Mouse (Mus musculus) stomach, embryonic 15.5 days (tissue): ENCODE data around the gene Unc13b. TPM values are rescaled to one million over a fixed set of nuclear protein-coding genes. Genes with fewer than 3 reads are reported as not detected.
"Not testable (repeated sequence)": the region's sequence is repeated elsewhere in the genome, so short reads cannot be mapped to it uniquely, and the experiment has no call there.

Source experiments
- ATAC-seq: fragments of 200-750 bp; cut with Nextera tagmentation; 2 replicates; pipeline ENCODE4 v1.8.0; 2017; ENCODE audit warnings: low read depth, moderate number of reproducible peaks, moderate TSS enrichment; ENCODE audit not compliant: insufficient read depth, low FRiP score
- H3K27ac ChIP-seq: fragments of 300-500 bp; sonication (generic); 2 replicates; pipeline ENCODE4 v1.5.1; 2015; ENCODE audit warnings: mild to moderate bottlenecking, inconsistent platforms
- H3K27me3 ChIP-seq: fragments of 300-500 bp; sonication (generic); replicated peaks from 2 replicates; pipeline ENCODE4 v1.6.1; 2015; ENCODE audit warnings: inconsistent platforms
- H3K36me3 ChIP-seq: fragments of 300-500 bp; sonication (generic); 2 replicates; pipeline ENCODE4 v1.6.1; 2015; ENCODE audit warnings: inconsistent platforms
- H3K4me1 ChIP-seq: fragments of 300-500 bp; sonication (generic); 2 replicates; pipeline ENCODE4 v1.6.1; 2015; ENCODE audit warnings: inconsistent platforms
- H3K4me2 ChIP-seq: fragments of 300-500 bp; sonication (generic); 2 replicates; pipeline ENCODE4 v1.6.1; 2015; ENCODE audit warnings: mild to moderate bottlenecking, inconsistent platforms
- H3K4me3 ChIP-seq: fragments of 300-500 bp; sonication (generic); replicated peaks from 2 replicates; pipeline ENCODE4 v1.5.1; 2015; ENCODE audit warnings: inconsistent platforms
- H3K9ac ChIP-seq: fragments of 300-500 bp; sonication (generic); 2 replicates; pipeline ENCODE4 v1.6.1; 2015; ENCODE audit warnings: inconsistent platforms
- H3K9me3 ChIP-seq: fragments of 300-500 bp; sonication (generic); 2 replicates; pipeline ENCODE4 v1.6.1; 2016; ENCODE audit warnings: inconsistent platforms
- WGBS: fragments of 180-500 bp; shearing (Covaris S2); methylation state at CpG from one replicate; pipeline ENCODE4 v1.1.7; 2015; 5-methylcytosine and 5-hydroxymethylcytosine counted together
- polyA plus RNA-seq: library from polyadenylated mRNA; unstranded; fragments of >200 nt; fragmentation: Nextera tagmentation; extraction: Ambion mirVana; gene quantifications from 2 replicates; pipeline ENCODE4 v1.2.1, GENCODE M21; 2015

The Unc13b gene
- polyA plus RNA-seq, 1 experiment from 2014 or later: 7.8 TPM

DNA sequence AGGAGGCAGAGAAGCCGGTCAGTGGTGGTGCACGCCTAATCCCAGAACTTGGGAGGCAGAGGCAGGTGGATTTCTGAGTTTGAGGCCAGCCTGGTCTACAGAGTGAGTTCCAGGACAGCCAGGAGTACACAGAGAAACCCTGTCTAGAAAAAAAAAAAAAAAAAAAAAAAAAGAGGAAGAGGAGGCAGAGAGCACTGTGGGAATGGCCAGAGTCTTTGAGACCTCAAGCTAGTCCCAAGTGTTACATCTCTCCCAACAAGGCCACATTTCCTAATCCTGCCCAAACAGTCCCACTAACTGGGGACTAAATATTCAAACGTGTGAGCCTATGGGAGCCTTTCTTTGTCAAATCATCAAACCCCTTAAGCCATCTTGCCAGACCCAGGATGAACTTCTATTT lies 71.0 kb downstream of the Unc13b start:
- WGBS: 78% methylated on average over 3 of the region's 3 CpGs
- Histone ChIP-seq H3K27me3 (no peaks in the 10 kb centered on the region), H3K9me3 (no peaks in the 10 kb centered on the region), H3K4me2 (no peak overlapping the region), H3K4me3 (no peak overlapping the region), H3K4me1 (no peaks in the 10 kb centered on the region), H3K9ac (no peak overlapping the region), H3K36me3 (no peaks in the 10 kb centered on the region), H3K27ac (no peak overlapping the region)
- no peak for ATAC-seq

DNA sequence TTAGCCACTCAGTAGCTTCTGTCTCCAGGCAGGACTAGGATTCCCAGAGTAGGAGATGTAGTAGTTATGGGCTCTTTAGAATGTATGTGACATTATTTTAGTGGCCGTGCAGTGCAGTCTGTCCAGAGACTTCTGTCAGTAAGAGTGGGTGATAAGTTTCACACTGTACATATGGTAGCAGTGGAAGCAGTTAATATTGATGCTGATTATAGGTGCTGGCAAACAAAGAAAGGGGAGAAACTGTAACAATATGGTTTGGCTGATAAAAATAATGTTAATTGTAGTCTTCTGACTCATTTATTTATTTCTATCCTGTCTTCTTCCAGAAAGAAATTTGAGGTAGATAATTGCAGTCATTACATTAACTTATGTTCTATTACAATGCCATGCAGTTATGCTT lies 83.9 kb downstream of the Unc13b start:
- Histone ChIP-seq H3K4me1 (no peaks in the 10 kb centered on the region), H3K27me3 (no peaks in the 10 kb centered on the region), H3K36me3 (no peaks in the 10 kb centered on the region), H3K9me3 (no peaks in the 10 kb centered on the region), H3K9ac (no peak overlapping the region), H3K27ac (no peak overlapping the region), H3K4me3 (no peak overlapping the region), H3K4me2 (no peak overlapping the region)
- WGBS: 82% methylated on average over 1 of the region's 1 CpGs
- no peak for ATAC-seq

DNA sequence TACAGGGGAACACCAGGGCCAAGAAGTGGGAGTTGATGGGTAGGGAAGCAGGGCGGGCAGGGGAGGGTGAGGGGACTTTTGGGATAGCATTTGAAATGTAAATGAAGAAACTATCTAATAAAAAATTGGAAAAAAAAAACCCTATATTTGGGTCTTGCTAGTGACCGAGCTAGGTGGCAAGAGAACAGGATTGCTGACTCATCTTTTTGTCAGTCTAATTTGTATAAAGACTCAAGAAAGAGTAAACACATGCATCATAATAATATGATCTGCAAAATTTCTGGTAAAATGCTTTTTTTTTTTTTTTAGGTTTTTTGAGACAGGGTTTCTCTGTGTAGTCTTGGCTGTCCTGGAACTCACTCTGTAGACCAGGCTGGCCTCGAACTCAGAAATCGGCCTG lies 93.7 kb downstream of the Unc13b start:
- not testable (repeated sequence) for H3K27ac ChIP-seq, H3K4me1 ChIP-seq, H3K9ac ChIP-seq, H3K4me3 ChIP-seq, H3K9me3 ChIP-seq, H3K4me2 ChIP-seq, ATAC-seq, H3K36me3 ChIP-seq, H3K27me3 ChIP-seq
- WGBS: 92% methylated on average over 4 of the region's 4 CpGs

DNA sequence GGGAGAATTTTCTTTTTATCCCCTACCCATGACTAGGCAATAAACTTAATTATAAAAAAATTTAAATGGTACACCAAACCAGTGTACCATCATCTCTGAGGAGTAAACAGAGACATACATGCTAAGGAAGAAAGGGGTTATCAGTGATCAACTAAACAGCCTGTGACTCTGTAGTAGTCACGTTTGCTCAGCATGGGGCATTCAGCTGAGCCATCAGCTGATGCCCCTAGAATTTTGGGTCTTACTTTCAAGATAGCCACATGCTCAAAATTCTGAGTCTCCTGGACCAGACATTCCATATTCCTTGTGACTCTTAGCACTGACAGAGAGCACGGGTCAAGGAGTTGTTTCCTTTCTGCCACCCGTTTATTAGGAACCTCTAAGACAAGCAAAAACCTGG lies 101.3 kb downstream of the Unc13b start:
- Histone ChIP-seq H3K9me3 (no peaks in the 10 kb centered on the region), H3K36me3 (no peaks in the 10 kb centered on the region), H3K9ac (no peak overlapping the region), H3K4me2 (no peak overlapping the region), H3K4me1 (no peaks in the 10 kb centered on the region), H3K27me3 (no peaks in the 10 kb centered on the region), H3K27ac (no peak overlapping the region), H3K4me3 (no peak overlapping the region)
- WGBS: 44% methylated on average over 3 of the region's 3 CpGs
- ATAC-seq: no peak

DNA sequence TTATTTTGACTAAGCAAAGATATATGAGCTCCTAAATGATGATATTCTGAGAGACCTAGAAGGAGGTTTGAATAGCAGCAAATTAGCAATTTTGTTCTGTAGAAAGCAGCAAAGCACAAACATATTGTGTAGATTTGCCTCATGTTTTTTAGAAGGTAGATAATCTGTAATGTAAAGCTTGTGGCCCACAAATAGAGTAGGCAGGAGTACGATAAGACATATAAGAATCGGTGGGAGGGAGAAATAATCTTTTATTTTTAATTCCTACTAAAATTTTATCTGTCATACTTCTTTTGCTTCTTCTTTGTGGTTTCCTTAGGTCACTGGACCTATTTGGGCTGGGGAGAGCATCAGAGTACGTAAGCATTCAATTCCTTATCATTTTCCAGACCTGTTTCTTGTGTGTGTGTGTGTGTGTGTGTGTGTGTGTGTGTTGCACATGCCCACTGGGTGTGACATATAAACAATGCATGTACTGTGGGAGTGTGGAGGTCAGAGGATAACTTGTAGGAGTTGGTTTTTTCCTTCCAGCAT lies 102.4 kb downstream of the Unc13b start:
- WGBS: 88% methylated on average over 3 of the region's 3 CpGs
- ATAC-seq: no peak
- H3K9ac ChIP-seq: no peak overlapping the region
- no peaks in the 10 kb centered on the region for H3K9me3 ChIP-seq
- no peaks in the 10 kb centered on the region for H3K36me3 ChIP-seq
- no peaks in the 10 kb centered on the region for H3K4me1 ChIP-seq
- no peak overlapping the region for H3K4me3 ChIP-seq
- no peak overlapping the region for H3K27ac ChIP-seq
- H3K27me3 ChIP-seq: no peaks in the 10 kb centered on the region
- no peak overlapping the region for H3K4me2 ChIP-seq

DNA sequence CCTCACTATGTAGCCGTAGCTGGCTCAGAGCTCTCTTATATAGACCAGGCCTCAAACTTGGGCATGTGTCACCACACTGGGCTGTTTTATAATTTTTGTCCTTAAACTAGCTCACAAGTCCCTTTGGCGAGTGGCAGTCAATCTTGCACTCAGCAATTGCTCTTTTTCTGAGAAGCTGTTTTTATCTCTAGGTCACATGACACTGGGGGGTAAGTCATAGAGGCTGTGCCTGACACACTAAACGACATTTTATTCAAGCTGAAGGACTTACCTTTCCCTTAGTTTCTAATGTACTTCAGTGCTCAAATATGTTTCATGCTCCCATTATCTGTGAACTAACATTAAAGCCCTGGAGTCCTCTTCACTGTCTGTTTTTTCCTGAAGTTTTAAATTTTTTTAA lies 104.5 kb downstream of the Unc13b start:
- Histone ChIP-seq H3K27me3 (no peaks in the 10 kb centered on the region), H3K9ac (no peak overlapping the region), H3K4me2 (no peak overlapping the region), H3K4me3 (no peak overlapping the region), H3K27ac (no peak overlapping the region), H3K9me3 (no peaks in the 10 kb centered on the region), H3K4me1 (no peaks in the 10 kb centered on the region), H3K36me3 (no peaks in the 10 kb centered on the region)
- no peak for ATAC-seq
- 65% methylated on average over 3 of the region's 3 CpGs for WGBS

DNA sequence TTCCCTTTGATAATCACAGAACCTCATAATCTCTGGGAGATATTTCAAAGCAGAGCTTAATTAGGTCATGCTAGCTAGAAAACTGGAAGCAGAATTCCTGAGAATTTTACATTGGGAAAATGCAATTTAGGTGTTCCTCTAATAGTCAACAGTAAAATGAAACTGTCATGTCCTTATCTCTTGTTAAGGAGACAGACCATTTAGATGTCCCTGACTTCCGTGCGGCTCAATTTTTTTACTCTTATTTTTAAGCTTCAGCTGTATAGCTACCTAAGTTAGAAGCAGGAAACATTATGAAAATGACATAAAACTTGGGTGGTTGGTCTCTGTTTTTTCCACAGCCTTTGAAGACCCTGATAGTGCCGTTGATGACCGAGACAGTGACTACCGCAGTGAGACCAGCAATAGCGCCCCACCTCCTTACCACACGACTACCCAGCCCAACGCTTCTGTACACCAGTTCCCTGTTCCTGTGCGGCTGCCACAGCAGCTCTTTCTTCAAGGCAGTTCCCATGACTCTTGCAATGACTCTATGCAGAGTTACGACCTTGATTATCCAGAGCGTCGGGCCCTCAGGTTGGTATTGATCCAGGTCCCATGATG lies 106.8 kb downstream of the Unc13b start:
- Histone ChIP-seq H3K4me3 (no peak overlapping the region), H3K4me1 (no peaks in the 10 kb centered on the region), H3K4me2 (no peak overlapping the region), H3K9ac (no peak overlapping the region), H3K27me3 (no peaks in the 10 kb centered on the region), H3K27ac (no peak overlapping the region), H3K9me3 (no peaks in the 10 kb centered on the region), H3K36me3 (no peaks in the 10 kb centered on the region)
- 83% methylated on average over 12 of the region's 12 CpGs for WGBS
- ATAC-seq: no peak

DNA sequence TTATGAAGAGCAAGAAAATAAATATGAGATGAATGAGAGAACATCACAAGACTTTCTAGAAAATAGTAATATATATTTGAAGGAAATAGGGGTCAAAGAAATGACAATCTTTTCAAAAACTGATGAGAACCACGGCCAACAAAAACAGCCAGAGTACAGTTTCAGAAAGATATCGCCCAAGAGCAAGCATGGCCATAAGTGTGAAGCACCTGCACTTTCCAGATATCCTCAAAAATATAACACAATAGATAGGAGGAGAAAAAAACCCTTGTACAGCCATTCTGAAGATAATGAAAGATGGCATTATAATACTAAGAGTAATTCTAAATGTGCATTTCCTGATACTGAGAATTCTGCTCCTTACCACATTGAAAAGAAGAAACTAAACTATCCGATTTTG lies 111.3 kb downstream of the Unc13b start:
- Histone ChIP-seq H3K27me3 (no peaks in the 10 kb centered on the region), H3K9me3 (no peaks in the 10 kb centered on the region), H3K9ac (no peak overlapping the region), H3K36me3 (no peaks in the 10 kb centered on the region), H3K4me1 (no peaks in the 10 kb centered on the region), H3K4me3 (no peak overlapping the region), H3K4me2 (no peak overlapping the region), H3K27ac (no peak overlapping the region)
- no peak for ATAC-seq
- 81% methylated on average over 3 of the region's 3 CpGs for whole genome bisulfite sequencing

DNA sequence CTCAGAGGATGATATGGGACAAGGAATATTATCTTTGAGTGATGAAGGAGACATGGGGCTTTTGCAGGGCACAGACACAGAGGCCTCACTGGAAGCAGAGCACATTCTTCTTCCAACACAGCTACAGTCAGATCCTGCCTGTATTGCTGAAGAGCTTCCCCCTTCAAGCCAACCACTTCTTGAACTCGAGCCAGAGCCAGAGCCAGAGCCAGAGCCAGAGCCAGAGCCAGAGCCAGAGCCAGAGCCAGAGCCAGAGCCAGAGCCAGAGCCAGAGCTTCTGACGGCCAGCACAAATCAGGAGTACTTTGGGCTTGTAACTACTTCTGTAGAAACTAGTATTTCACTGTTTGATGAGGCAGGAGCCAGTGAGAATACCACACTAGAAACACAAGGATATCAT lies 118.4 kb downstream of the Unc13b start:
- Histone ChIP-seq H3K4me2 (no peak overlapping the region), H3K27ac (no peak overlapping the region), H3K9ac (no peak overlapping the region), H3K27me3 (no peaks in the 10 kb centered on the region), H3K4me1 (no peaks in the 10 kb centered on the region), H3K9me3 (no peaks in the 10 kb centered on the region), H3K4me3 (no peak overlapping the region), H3K36me3 (no peaks in the 10 kb centered on the region)
- no peak for ATAC-seq
- 71% methylated on average over 2 of the region's 2 CpGs for WGBS

DNA sequence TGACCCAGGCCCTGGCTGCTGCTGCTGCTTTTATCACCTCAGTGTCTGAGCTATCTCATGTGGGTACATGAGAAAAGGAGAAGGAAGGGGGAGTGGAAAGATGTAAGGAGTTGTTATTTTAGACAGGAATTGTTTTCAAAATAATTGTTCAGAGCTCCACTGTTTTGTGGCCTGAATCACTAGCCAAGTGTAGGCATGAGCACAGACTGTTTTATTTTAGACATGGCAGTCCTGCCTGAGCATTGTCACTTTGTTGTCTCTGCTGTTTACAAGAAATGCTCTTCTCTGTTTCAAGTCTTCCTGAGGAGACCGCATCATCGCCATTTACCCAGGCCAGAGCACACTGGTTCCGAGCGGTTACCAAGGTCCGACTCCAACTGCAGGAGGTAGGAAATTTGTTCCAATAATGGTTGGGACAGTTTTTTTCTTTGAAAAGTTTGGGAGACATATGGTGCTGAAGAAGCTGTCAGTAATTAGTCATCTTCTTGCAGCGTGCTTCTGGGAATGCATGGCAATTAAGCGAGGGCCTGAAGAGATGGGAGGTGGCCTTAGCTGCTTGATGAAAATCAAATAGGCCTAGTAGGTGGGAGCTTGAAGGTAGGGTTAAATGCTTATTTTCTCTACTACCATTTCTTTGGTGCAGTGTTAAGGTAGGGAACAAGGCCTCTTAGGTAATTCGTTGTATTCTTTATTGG lies 123.9 kb downstream of the Unc13b start:
- 90% methylated on average over 8 of the region's 8 CpGs for WGBS
- no peak overlapping the region for H3K27ac ChIP-seq
- H3K4me2 ChIP-seq: no peak overlapping the region
- H3K4me3 ChIP-seq: no peak overlapping the region
- no peaks in the 10 kb centered on the region for H3K27me3 ChIP-seq
- no peaks in the 10 kb centered on the region for H3K4me1 ChIP-seq
- ATAC-seq: no peak
- no peaks in the 10 kb centered on the region for H3K36me3 ChIP-seq
- no peaks in the 10 kb centered on the region for H3K9me3 ChIP-seq
- H3K9ac ChIP-seq: no peak overlapping the region

DNA sequence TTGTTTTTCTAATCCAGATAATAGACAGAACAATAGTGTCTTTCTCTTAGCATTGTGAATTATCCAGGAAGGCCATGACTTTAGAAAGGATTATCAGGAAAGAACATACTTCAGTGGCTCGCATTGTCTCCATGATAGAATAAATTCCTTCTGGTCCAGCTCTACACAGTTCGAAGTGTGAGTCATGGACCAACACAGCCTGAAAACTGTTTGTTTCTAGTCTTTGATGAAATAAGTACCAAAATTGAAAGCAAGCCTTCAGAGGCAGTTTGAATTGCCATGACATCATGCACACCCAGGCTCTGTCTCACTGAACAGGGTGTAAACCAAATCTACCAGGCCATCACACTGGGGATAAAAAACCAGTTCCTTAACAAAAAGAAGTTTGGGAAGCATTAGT lies 128.7 kb downstream of the Unc13b start:
- H3K9ac ChIP-seq: no peak overlapping the region
- H3K36me3 ChIP-seq: no peaks in the 10 kb centered on the region
- H3K27ac ChIP-seq: no peak overlapping the region
- no peaks in the 10 kb centered on the region for H3K9me3 ChIP-seq
- no peak for ATAC-seq
- WGBS: 80% methylated on average over 2 of the region's 2 CpGs
- H3K27me3 ChIP-seq: no peaks in the 10 kb centered on the region
- H3K4me2 ChIP-seq: no peak overlapping the region
- H3K4me3 ChIP-seq: no peak overlapping the region
- H3K4me1 ChIP-seq: no peaks in the 10 kb centered on the region

DNA sequence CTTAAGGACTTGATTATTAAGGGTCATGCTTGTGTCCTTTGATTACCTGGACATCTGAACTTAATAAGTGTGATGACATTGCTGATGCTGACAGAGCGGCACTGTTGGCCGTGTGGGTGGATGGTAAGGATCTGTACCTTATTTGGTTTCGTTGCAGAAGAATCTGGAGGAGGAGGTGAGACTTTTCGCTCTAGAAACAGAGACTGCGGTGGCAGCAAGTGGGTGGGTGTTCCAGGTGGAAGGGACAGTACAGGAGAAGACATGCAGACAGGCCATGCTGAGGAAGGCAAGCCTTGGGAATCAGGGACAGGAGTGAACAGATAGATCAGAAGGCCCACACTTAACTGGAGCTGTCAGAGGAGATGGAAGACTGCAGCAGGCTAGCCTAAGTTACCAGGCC lies 130.6 kb downstream of the Unc13b start:
- 93% methylated on average over 5 of the region's 5 CpGs for WGBS
- no peak overlapping the region for H3K4me2 ChIP-seq
- no peaks in the 10 kb centered on the region for H3K9me3 ChIP-seq
- H3K27me3 ChIP-seq: no peaks in the 10 kb centered on the region
- H3K4me3 ChIP-seq: no peak overlapping the region
- H3K4me1 ChIP-seq: no peaks in the 10 kb centered on the region
- no peak overlapping the region for H3K27ac ChIP-seq
- H3K36me3 ChIP-seq: no peaks in the 10 kb centered on the region
- H3K9ac ChIP-seq: no peak overlapping the region
- ATAC-seq: no peak
